Mouse (Mus musculus) C2C12 (cell line): ENCODE data around the gene Aqp3.

Experiments
- CEBPB ChIP-seq: IDR thresholded peaks from one replicate; pipeline ENCODE4 v1.6.1; 2011; ENCODE audit warnings: low read depth, mild to moderate bottlenecking, control low read depth, moderate library complexity
- CTCF ChIP-seq: IDR thresholded peaks from one replicate; pipeline ENCODE4 v1.5.1; 2011; ENCODE audit not compliant: control insufficient read depth, insufficient read depth, insufficient read length
- MAX ChIP-seq: IDR thresholded peaks from one replicate; pipeline ENCODE4 v1.6.1; 2011; ENCODE audit warnings: mild to moderate bottlenecking, control low read depth
- MYOD1 ChIP-seq: IDR thresholded peaks from one replicate; pipeline ENCODE4 v1.6.1; 2011; ENCODE audit warnings: low read depth; ENCODE audit not compliant: control insufficient read depth, insufficient read length
- MYOG ChIP-seq: IDR thresholded peaks from one replicate; pipeline ENCODE4 v1.6.1; 2011; ENCODE audit not compliant: control insufficient read depth, insufficient read length; ENCODE audit errors: extremely low read depth

DNA sequence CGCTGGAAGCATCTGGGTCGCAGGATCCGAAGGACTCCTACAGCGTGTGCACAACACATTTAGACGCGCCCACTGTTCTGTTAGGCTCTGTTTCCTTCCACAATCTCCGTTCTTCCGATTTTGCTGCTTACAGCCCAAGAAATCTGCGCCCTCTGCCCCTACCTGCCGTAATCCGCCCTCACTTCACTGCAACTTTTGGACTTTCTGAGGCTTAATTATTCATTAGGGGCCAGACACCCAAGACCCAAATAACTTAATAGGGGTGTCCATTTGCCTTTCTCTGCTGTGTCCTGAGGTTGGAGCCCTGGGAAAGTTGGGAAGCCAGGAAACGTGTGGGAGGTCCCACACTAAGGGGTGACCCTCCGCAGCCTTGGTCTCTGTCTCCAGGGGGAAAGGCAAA lies 602 bp downstream of the Aqp3 start:
- TF ChIP-seq CEBPB (no peak), CTCF (no peak), MAX (no peak), MYOD1 (no peak), MYOG (no peak)
